Mouse (Mus musculus) heart, embryonic 14.5 days (tissue): Measurements from ENCODE around the gene Tmem131. TPM values are rescaled to one million over a fixed set of nuclear protein-coding genes. Genes with fewer than 3 reads are reported as not detected.

Source experiments
- ATAC-seq: fragments of 200-750 bp; cut with Nextera tagmentation; 2 replicates; pipeline ENCODE4 v1.8.0; 2017; ENCODE audit warnings: low read depth, moderate TSS enrichment; ENCODE audit not compliant: insufficient number of reproducible peaks, insufficient read depth, low FRiP score
- H3K27ac ChIP-seq, 2 experiments: fragments of 200-500 bp in 1 of 2; fragments of 300-500 bp in 1 of 2; sonication (generic) in 1 of 2; replicated peaks in 1 of 2; 2 replicates each; pipeline ENCODE4 v1.5.1; 2012 to 2014; ENCODE audit warnings: low read depth in 2 of 2, low read length in 2 of 2, control low read depth in 1 of 2, mild to moderate bottlenecking in 1 of 2, mixed read lengths in 1 of 2; ENCODE audit not compliant: control insufficient read depth in 1 of 2, insufficient read depth in 1 of 2
- H3K27me3 ChIP-seq: fragments of 300-500 bp; sonication (generic); 2 replicates; pipeline ENCODE4 v1.6.1; 2014; ENCODE audit warnings: mild to moderate bottlenecking, low read length, control low read depth; ENCODE audit not compliant: control insufficient read depth, insufficient read depth
- H3K36me3 ChIP-seq: fragments of 300-500 bp; sonication (generic); 2 replicates; pipeline ENCODE4 v1.6.1; 2014; ENCODE audit warnings: mild to moderate bottlenecking, control low read depth, low read length, mixed read lengths; ENCODE audit not compliant: control insufficient read depth, insufficient read depth
- H3K4me1 ChIP-seq, 2 experiments: fragments of 200-500 bp in 1 of 2; fragments of 300-500 bp in 1 of 2; sonication (generic) in 1 of 2; 2 replicates each; pipeline ENCODE4 v1.6.1; 2012 to 2014; ENCODE audit warnings: low read length in 2 of 2, control low read depth in 1 of 2, mixed read lengths in 1 of 2; ENCODE audit not compliant: control insufficient read depth in 2 of 2, insufficient read depth in 2 of 2
- H3K4me2 ChIP-seq: fragments of 300-500 bp; sonication (generic); 2 replicates; pipeline ENCODE4 v1.6.1; 2014; ENCODE audit warnings: mild to moderate bottlenecking, low read length
- H3K4me3 ChIP-seq, 2 experiments: fragments of 200-500 bp in 1 of 2; fragments of 300-500 bp in 1 of 2; sonication (generic) in 1 of 2; 2 replicates each; pipeline ENCODE4 v1.5.1; 2012 to 2014; ENCODE audit warnings: low read length in 2 of 2, mild to moderate bottlenecking in 2 of 2, control low read depth in 1 of 2, low read depth in 1 of 2, moderate library complexity in 1 of 2; ENCODE audit not compliant: control insufficient read depth in 1 of 2, insufficient read depth in 1 of 2
- H3K9ac ChIP-seq: fragments of 300-500 bp; sonication (generic); 2 replicates; pipeline ENCODE4 v1.6.1; 2014; ENCODE audit warnings: mild to moderate bottlenecking, low read length
- H3K9me3 ChIP-seq: fragments of 300-500 bp; sonication (generic); 2 replicates; pipeline ENCODE4 v1.6.1; 2016; ENCODE audit warnings: low read length, control low read depth; ENCODE audit not compliant: control insufficient read depth
- WGBS: fragments of 180-500 bp; shearing (Covaris S2); extraction: QIAGEN DNeasy Blood & Tissue Kit; methylation state at CpG from one replicate; pipeline ENCODE4 v1.1.7; 2014; 5-methylcytosine and 5-hydroxymethylcytosine counted together
- polyA plus RNA-seq: library from polyadenylated mRNA; unstranded; fragments of >200 nt; fragmentation: Nextera tagmentation; extraction: Ambion mirVana; gene quantifications from 2 replicates; pipeline ENCODE4 v1.2.1, GENCODE M21; 2014

The Tmem131 gene
- polyA plus RNA-seq, 1 experiment from 2014 or later: 10.0 TPM

DNA sequence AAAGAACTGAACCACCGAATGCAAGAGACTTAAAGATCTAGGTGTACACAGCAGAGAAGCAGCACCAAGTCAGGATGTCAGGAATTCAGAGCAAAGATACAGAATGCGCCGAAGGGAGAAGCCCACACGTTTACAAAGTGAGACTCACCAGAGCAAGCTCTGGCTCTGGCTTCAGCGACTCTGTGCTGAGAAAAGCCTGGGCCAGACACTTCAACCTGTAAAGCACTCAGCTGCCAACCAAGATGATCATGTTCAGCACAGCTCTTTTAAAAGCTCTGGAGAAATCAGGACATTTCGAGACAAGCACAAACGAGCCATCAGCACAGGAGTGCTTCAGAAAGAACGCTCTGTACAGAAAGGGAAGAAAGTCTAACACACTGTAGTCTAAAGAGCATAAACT, 96.2 kb downstream of the Tmem131 start:
- Histone ChIP-seq H3K27ac (0 out of 4 replicates have a peak overlapping the region, but pooled peaks of 1 of the 2 experiments have one; percentile 24), H3K9ac (no peak overlapping the region; the same call in 1 of the 2 replicates), H3K4me1 (peaks cover 5 to 19% of the 10 kb centered on the region in 2 experiments), H3K27me3 (no peaks in the 10 kb centered on the region), H3K4me2 (0 out of 2 replicates have a peak overlapping the region, but pooled peaks have one; percentile 8), H3K4me3 (no peak overlapping the region), H3K36me3 (no peaks in the 10 kb centered on the region), H3K9me3 (0 out of 2 replicates have a peak, but pooled peaks cover 2% of the 10 kb centered on the region)
- ATAC-seq: no peak
- WGBS: 36% methylated on average over 8 of the region's 8 CpGs

DNA sequence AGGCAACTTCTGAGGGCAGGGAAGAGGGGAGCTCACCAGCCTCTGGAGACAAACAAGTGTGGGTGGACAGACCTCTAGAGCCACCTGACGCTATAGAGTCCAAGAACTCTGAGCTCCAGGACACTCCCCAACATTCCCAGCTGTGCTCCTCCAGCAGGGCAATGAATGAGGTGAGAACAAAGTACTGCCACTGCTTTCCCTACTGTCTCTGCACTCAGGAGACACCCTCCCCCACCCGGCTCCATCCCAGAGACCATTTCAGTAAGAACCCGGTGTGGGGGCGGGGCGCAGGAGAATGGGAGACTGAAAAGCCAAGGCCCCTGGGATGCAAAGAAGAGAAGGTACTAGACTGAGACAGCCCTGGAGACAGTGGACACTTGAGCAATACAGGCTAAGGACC, 98.4 kb downstream of the Tmem131 start:
- WGBS: 24% methylated on average over 5 of the region's 5 CpGs
- Histone ChIP-seq H3K36me3 (peaks cover 4% of the 10 kb centered on the region; the same call in 1 of the 2 replicates), H3K9ac (no peak overlapping the region), H3K4me3 (no peak overlapping the region), H3K4me1 (peaks cover 5 to 16% of the 10 kb centered on the region in 2 experiments), H3K27me3 (no peaks in the 10 kb centered on the region), H3K9me3 (0 out of 2 replicates have a peak, but pooled peaks cover 2% of the 10 kb centered on the region), H3K27ac (no peak overlapping the region), H3K4me2 (no peak overlapping the region)
- ATAC-seq: no peak

DNA sequence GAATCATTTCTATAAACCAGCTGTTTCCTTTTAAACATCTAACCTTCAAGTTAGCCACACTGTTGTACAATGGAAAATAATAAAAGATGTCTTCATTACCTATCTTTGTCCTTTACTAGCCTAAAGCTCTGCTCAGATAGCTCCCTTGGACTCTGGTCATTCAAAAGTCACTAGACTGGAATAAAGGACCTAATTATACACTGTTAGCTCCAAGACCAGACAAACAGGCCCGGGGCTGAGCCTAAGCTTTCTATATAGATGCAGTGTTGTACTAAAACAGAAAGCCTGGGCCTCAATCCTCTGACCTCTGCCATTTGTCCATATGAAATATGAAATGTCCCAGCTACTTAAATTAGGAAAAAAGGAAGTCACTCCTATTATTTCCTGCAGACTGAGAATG, 101.7 kb downstream of the Tmem131 start:
- H3K27me3 ChIP-seq: no peaks in the 10 kb centered on the region
- H3K9ac ChIP-seq: no peak overlapping the region
- H3K4me3 ChIP-seq: no peak overlapping the region
- 74% methylated on average over 1 of the region's 1 CpGs for WGBS
- H3K9me3 ChIP-seq: 0 out of 2 replicates have a peak, but pooled peaks cover 2% of the 10 kb centered on the region
- no peak overlapping the region for H3K27ac ChIP-seq
- no peak for ATAC-seq
- H3K36me3 ChIP-seq: peaks cover 31% of the 10 kb centered on the region
- peaks cover 5 to 8% of the 10 kb centered on the region in 2 experiments for H3K4me1 ChIP-seq
- no peak overlapping the region for H3K4me2 ChIP-seq

DNA sequence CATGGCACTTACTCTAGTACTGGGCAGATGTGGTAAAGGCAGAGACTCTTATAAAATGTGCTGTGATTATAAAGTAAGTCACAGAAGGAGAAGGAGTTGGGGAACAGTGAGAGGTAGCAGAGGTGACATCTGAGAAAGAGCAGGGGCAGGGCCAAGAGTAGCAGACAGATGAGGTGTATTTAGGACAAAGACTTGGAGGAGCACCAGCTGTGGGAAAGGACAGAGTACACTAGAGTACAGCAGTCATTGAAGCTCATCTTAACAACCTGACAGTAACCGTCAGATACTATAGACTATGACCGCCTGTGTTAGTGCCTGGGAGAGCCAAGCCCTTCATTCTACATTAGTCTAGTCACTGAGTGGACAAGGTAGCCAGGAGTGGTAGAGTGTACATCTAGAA, 102.5 kb downstream of the Tmem131 start:
- Histone ChIP-seq H3K9ac (no peak overlapping the region), H3K4me1 (peaks cover 5 to 8% of the 10 kb centered on the region in 2 experiments), H3K27ac (no peak overlapping the region), H3K27me3 (no peaks in the 10 kb centered on the region), H3K9me3 (no peaks in the 10 kb centered on the region), H3K4me2 (no peak overlapping the region), H3K4me3 (no peak overlapping the region), H3K36me3 (peaks cover 39% of the 10 kb centered on the region)
- ATAC-seq: no peak
- 93% methylated on average over 2 of the region's 2 CpGs for WGBS

DNA sequence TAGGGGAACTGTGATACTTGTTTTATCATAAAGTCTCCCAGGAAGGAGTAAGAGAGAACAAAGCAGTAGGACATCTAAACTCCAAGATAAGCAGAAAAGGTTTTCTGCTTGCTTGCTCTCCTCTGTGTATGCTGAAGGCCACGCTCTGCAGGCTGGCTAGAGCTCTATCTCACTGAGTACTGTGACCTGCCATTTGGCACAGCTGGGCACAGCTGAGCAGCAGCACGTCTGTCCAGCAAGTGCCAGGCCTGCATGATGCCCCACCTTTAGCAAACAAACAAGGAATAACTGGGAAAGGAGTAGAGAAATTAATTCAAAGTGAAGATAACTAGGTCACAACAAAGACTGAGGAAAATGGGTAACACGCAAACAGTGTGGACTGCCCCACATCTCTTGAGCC, 103.6 kb downstream of the Tmem131 start:
- no peak for ATAC-seq
- 83% methylated on average over 3 of the region's 3 CpGs for WGBS
- no peaks in the 10 kb centered on the region for H3K9me3 ChIP-seq

DNA sequence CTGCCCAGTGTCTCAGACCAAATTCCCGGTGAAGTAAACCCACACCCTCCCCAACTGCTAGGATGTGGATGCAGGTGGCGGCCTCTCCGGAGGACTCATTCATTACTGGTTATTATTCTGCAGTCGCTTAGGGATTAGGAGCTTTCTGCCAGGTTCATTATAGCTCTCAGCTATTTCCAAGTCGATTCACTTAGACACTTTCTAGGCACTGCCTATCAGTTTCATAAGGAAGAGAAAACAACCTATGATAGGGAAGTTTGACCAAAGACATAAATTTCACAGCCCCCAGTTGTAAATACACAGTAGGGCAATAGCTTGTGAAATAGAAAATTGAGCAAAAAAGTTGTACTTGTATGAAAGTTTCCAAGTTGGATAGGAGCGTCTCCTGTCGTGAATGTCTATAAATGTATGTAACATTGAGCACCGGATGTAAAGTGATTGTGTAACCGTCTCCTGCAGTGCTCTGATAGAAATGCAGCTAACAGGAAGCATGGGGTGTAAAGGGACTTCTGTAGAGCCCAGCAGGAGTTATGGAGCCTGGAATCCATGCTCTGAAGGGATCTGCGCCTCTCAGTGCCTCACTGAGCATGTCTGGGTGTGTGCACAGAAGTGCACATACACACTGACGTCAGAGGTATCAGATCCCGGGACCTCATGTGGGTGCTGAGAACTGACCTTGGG, 107.1 kb downstream of the Tmem131 start:
- no peak overlapping the region for H3K9ac ChIP-seq
- H3K9me3 ChIP-seq: no peaks in the 10 kb centered on the region
- no peak for ATAC-seq
- H3K36me3 ChIP-seq: peaks cover 66% of the 10 kb centered on the region
- no peaks in the 10 kb centered on the region for H3K4me1 ChIP-seq
- H3K27me3 ChIP-seq: no peaks in the 10 kb centered on the region
- H3K4me2 ChIP-seq: no peak overlapping the region
- 88% methylated on average over 12 of the region's 12 CpGs for WGBS
- H3K4me3 ChIP-seq: no peak overlapping the region
- no peak overlapping the region for H3K27ac ChIP-seq

More for the DNA sequence above, 103.6 kb downstream of the Tmem131 start:
- H3K27ac ChIP-seq: no peak overlapping the region
- H3K4me1 ChIP-seq: peaks cover under 1 to 2% of the 10 kb centered on the region in 2 experiments; a peak in 3 of 4 replicates
- H3K27me3 ChIP-seq: no peaks in the 10 kb centered on the region
- H3K4me3 ChIP-seq: no peak overlapping the region
- no peak overlapping the region for H3K9ac ChIP-seq
- H3K4me2 ChIP-seq: no peak overlapping the region
- H3K36me3 ChIP-seq: peaks cover 42% of the 10 kb centered on the region

DNA sequence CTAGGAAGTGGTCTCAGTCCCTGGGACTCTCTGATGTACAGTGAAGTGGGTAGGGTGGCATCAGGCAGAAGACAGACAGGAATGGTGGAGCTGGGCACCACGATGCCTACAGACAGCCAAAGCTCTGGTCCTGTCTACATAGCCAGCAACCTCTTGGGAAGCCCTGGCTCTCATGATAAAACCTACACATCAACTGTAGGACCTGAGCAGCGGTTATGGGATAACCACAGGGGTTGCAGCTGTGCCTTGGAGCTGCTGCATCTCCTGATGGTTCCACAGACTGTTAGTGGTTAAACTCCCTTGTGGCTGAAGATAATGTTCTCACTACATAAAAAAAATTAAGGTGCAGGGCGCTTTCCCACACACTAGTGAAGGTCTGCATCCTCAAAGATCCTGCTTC, 107.9 kb downstream of the Tmem131 start:
- no peak for ATAC-seq
- Histone ChIP-seq H3K27ac (no peak overlapping the region), H3K27me3 (no peaks in the 10 kb centered on the region), H3K9me3 (no peaks in the 10 kb centered on the region), H3K4me3 (no peak overlapping the region), H3K9ac (no peak overlapping the region), H3K36me3 (peaks cover 73% of the 10 kb centered on the region), H3K4me1 (no peaks in the 10 kb centered on the region), H3K4me2 (no peak overlapping the region)
- 87% methylated on average over 3 of the region's 3 CpGs for WGBS

DNA sequence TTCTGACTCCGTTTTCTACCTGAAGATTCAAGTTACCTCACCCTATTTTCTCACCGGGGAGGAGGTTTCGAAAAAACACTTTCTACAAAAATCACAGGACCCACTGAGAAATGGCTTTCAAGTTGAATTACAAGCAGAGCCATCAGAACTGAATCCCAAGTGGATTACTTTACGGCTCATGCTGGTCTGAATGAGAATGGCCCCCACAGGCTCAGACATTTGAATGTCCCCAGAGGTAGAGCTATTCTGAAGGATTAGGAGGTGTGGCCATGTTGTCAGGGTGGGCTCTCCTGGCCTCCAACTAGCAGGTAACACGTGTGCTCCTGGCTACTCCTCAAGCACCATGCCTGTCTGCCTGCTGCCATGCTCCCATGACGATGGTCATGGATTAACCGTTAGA, 109.4 kb downstream of the Tmem131 start:
- H3K27ac ChIP-seq: no peak overlapping the region
- no peak overlapping the region for H3K4me3 ChIP-seq
- no peak for ATAC-seq
- no peaks in the 10 kb centered on the region for H3K4me1 ChIP-seq
- no peak overlapping the region for H3K4me2 ChIP-seq
- no peak overlapping the region for H3K9ac ChIP-seq
- no peaks in the 10 kb centered on the region for H3K27me3 ChIP-seq
- 96% methylated on average over 7 of the region's 7 CpGs for WGBS
- H3K9me3 ChIP-seq: no peaks in the 10 kb centered on the region
- peaks cover 66% of the 10 kb centered on the region for H3K36me3 ChIP-seq
